Mouse (Mus musculus): ENCODE results near the gene Foxk1. TPM values are rescaled to one million over a fixed set of nuclear protein-coding genes. Genes with fewer than 3 reads are reported as not detected.

Gene Foxk1
- polyA plus RNA-seq, 1 experiment from 2014 or later, result 8.1 TPM

DNA sequence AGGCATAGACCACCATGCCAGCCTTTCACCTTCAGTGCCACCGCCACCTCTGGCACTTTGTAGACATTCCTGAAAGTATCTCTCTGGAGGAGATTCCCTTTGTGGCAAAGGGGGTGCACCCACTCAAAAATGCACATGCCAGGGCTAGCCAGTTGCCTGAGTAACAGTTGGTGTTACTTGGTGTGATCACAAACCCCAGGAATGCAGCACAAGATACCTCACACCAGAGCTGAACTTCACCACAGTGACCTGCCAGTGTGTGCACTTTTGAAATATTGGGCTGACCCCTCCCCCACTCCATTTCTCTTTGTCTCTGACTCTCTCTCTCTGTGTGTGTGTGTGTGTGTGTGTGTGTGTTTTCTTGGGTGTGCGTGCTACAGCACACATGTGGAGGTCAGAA, 25.2 kb downstream of the Foxk1 start:
- WGBS, result 91% methylated on average over 2 of the region's 2 CpGs
- H3K36me3 ChIP-seq (replicated peaks), result no peaks in the 10 kb centered on the region

DNA sequence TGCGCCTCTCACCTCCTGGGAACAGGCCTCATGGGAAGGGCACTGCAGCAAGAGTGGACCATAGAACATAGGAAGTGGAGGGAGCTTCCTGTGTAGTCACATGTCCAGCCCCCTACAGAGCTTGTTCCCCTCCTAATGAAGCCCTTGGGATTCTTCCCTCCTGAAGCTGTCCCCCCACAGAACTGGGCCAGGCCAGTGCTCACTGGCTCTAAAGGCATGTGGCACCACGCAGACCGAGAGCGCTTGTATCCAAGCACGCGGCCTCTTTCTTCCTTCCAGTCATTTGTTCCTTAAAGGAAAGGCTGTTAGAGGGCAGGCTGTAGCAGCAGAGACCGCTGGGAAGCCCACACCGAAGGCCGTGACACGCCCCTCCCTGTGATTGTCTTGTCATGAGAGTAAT, 26.6 kb downstream of the Foxk1 start:
- H3K4me2 ChIP-seq, result no peak overlapping the region
- H3K9ac ChIP-seq, result no peak overlapping the region
- H3K9me3 ChIP-seq, result no peaks in the 10 kb centered on the region
- 47% methylated on average over 10 of the region's 10 CpGs for WGBS
- ATAC-seq (replicated peaks), result no peak
- H3K4me1 ChIP-seq, result peaks cover 28% of the 10 kb centered on the region
- H3K4me3 ChIP-seq, result no peak overlapping the region
- no peaks in the 10 kb centered on the region for H3K27me3 ChIP-seq (replicated peaks)
- H3K36me3 ChIP-seq (replicated peaks), result no peaks in the 10 kb centered on the region
- H3K27ac ChIP-seq, result no peak overlapping the region

More for the DNA sequence above, 25.2 kb downstream of the Foxk1 start:
- no peak overlapping the region for H3K27ac ChIP-seq
- no peaks in the 10 kb centered on the region for H3K27me3 ChIP-seq (replicated peaks)
- H3K4me2 ChIP-seq, result no peak overlapping the region
- ATAC-seq (replicated peaks), result no peak
- peaks cover 38% of the 10 kb centered on the region for H3K4me1 ChIP-seq
- no peaks in the 10 kb centered on the region for H3K9me3 ChIP-seq
- H3K4me3 ChIP-seq, result no peak overlapping the region
- no peak overlapping the region for H3K9ac ChIP-seq

GRCm38 (mm10) chr5:142428691-142429090, 27.4 kb downstream of the Foxk1 start:
- 68% methylated on average over 6 of the region's 6 CpGs for WGBS

DNA sequence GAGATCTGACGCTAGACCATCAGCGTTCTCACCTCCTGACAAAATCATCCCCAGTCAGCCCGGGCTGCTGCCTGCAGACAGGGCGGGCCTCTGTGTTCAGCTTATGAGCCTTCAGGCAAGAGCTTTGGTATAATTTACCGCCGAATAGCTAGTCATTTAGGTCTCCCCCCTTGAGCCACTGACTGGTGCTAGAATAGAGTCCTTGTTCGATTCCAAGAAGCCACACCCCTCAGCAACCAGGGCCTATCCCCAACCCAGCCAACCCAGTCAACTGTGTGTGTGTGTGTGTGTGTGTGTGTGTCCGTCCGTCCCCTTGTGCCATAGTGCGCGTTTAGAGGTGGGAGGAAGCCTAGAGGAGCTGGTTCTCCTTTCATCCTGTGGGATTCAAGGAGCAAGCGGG, 29.7 kb downstream of the Foxk1 start:
- WGBS, result 80% methylated on average over 12 of the region's 12 CpGs
- H3K27me3 ChIP-seq (replicated peaks), result no peaks in the 10 kb centered on the region
- no peak overlapping the region for H3K4me2 ChIP-seq
- no peak for ATAC-seq (replicated peaks)
- peaks cover 9% of the 10 kb centered on the region for H3K4me1 ChIP-seq
- H3K36me3 ChIP-seq (replicated peaks), result peaks cover 8% of the 10 kb centered on the region
- H3K4me3 ChIP-seq, result no peak overlapping the region
- H3K9ac ChIP-seq, result no peak overlapping the region
- no peak overlapping the region for H3K27ac ChIP-seq
- no peaks in the 10 kb centered on the region for H3K9me3 ChIP-seq

More at GRCm38 (mm10) chr5:142428691-142429090, 27.4 kb downstream of the Foxk1 start:
- no peaks in the 10 kb centered on the region for H3K27me3 ChIP-seq (replicated peaks)
- H3K9me3 ChIP-seq, result no peaks in the 10 kb centered on the region
- no peaks in the 10 kb centered on the region for H3K36me3 ChIP-seq (replicated peaks)
- no peak overlapping the region for H3K4me3 ChIP-seq
- no peak overlapping the region for H3K9ac ChIP-seq
- peaks cover 23% of the 10 kb centered on the region for H3K4me1 ChIP-seq
- no peak overlapping the region for H3K27ac ChIP-seq
- no peak for ATAC-seq (replicated peaks)
- H3K4me2 ChIP-seq, result no peak overlapping the region

DNA sequence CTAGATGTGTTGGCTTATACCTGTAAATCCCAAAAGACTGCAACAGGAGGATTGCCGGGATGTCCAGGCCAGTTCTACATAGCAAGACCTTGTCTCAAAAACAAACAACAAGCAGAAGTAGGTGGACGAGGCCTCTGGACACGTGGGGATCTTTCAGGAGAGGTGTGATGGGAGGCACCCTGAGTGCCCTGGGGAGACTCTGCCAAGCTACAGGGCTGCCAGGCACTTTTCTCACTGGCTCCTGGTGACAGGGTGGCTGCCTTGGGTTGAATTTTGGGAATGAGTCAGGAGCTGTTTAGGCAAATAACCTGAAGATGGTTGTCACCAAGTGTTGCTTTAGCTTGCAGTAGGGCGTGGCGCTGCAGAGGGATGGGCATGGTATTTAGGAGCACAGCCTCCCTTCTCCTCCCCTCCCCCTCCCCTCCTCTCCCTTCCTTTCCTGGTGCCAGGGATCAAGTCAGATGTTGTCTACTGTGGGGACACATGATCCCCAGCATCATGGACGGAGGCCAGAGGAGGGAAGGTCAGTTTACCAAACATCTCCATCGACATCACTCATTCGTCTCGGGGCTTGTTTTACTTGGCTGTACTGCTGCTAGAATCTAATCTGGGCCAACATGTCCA, 30.6 kb downstream of the Foxk1 start:
- H3K4me1 ChIP-seq, result peaks cover 9% of the 10 kb centered on the region
- H3K9ac ChIP-seq, result no peak overlapping the region
- H3K36me3 ChIP-seq (replicated peaks), result peaks cover 14% of the 10 kb centered on the region
- no peaks in the 10 kb centered on the region for H3K27me3 ChIP-seq (replicated peaks)
- ATAC-seq (replicated peaks), result no peak
- H3K4me2 ChIP-seq, result no peak overlapping the region
- H3K4me3 ChIP-seq, result no peak overlapping the region
- WGBS, result 82% methylated on average over 9 of the region's 9 CpGs
- H3K27ac ChIP-seq, result no peak overlapping the region
- H3K9me3 ChIP-seq, result no peaks in the 10 kb centered on the region

DNA sequence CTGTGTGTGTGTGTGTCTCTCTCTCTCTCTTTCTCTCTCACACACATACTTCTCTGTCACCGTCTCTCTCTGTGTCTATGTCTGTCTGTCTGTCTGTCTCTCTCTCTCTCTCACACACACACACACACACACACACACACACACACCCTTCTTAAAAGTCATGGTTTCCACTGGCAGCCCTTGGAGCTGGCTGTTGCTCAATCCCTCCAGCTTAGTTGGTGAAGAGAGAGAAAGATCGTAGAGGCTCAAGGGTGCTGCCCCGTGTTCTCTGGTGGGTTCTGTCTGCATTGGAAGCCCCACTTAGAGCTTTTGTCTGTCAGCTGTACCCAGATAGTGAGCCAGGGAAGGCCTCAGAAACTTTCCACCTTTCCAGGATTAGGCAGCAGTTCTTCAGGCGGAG, 31.4 kb downstream of the Foxk1 start:
- no peaks in the 10 kb centered on the region for H3K27me3 ChIP-seq (replicated peaks)
- no peak overlapping the region for H3K4me3 ChIP-seq
- H3K4me1 ChIP-seq, result peaks cover 7% of the 10 kb centered on the region
- H3K36me3 ChIP-seq (replicated peaks), result peaks cover 14% of the 10 kb centered on the region
- WGBS, result 91% methylated on average over 4 of the region's 4 CpGs
- H3K9ac ChIP-seq, result no peak overlapping the region
- H3K4me2 ChIP-seq, result no peak overlapping the region
- H3K9me3 ChIP-seq, result no peaks in the 10 kb centered on the region
- no peak for ATAC-seq (replicated peaks)
- H3K27ac ChIP-seq, result no peak overlapping the region

- no peaks in the 10 kb centered on the region for H3K9me3 ChIP-seq
- no peak overlapping the region for H3K9ac ChIP-seq
- H3K27me3 ChIP-seq (replicated peaks), result no peaks in the 10 kb centered on the region
- 77% methylated on average over 5 of the region's 5 CpGs for WGBS
- no peak overlapping the region for H3K4me3 ChIP-seq
- no peak for ATAC-seq (replicated peaks)
- 0 out of 2 replicates have a peak overlapping the region, but pooled peaks have one; percentile 7 for H3K27ac ChIP-seq
- peaks cover 14% of the 10 kb centered on the region for H3K36me3 ChIP-seq (replicated peaks)
- no peak overlapping the region for H3K4me2 ChIP-seq
- H3K4me1 ChIP-seq, result peaks cover 3% of the 10 kb centered on the region; the same call in 1 of the 2 replicates
Observed at GRCm38 (mm10) chr5:142434052-142434451, 32.8 kb downstream of the Foxk1 start.

- peaks cover 14% of the 10 kb centered on the region for H3K36me3 ChIP-seq (replicated peaks)
- no peaks in the 10 kb centered on the region for H3K9me3 ChIP-seq
- no peak overlapping the region for H3K27ac ChIP-seq
- WGBS, result 97% methylated on average over 15 of the region's 15 CpGs
- H3K4me3 ChIP-seq, result no peak overlapping the region
- no peak overlapping the region for H3K4me2 ChIP-seq
- no peak overlapping the region for H3K9ac ChIP-seq
- ATAC-seq (replicated peaks), result no peak
- H3K4me1 ChIP-seq, result peaks cover 18% of the 10 kb centered on the region
- H3K27me3 ChIP-seq (replicated peaks), result no peaks in the 10 kb centered on the region
Observed at GRCm38 (mm10) chr5:142435736-142436135, 34.4 kb downstream of the Foxk1 start.

- Histone ChIP-seq H3K4me1 (peaks cover 26% of the 10 kb centered on the region), H3K36me3 (replicated peaks) (peaks cover 14% of the 10 kb centered on the region), H3K9me3 (no peaks in the 10 kb centered on the region), H3K4me3 (no peak overlapping the region), H3K4me2 (no peak overlapping the region), H3K27me3 (replicated peaks) (no peaks in the 10 kb centered on the region), H3K27ac (no peak overlapping the region), H3K9ac (no peak overlapping the region)
- 92% methylated on average over 16 of the region's 16 CpGs for WGBS
- no peak for ATAC-seq (replicated peaks)
Observed at GRCm38 (mm10) chr5:142438380-142438938, 37.2 kb downstream of the Foxk1 start.

- peak overlapping the region; percentile 10 for H3K4me3 ChIP-seq
- H3K9ac ChIP-seq, result no peak overlapping the region
- H3K27ac ChIP-seq, result peak overlapping the region; percentile 69
- H3K9me3 ChIP-seq, result no peaks in the 10 kb centered on the region
- H3K36me3 ChIP-seq (replicated peaks), result peaks cover 14% of the 10 kb centered on the region
- H3K27me3 ChIP-seq (replicated peaks), result no peaks in the 10 kb centered on the region
- peak; percentile 63 for ATAC-seq (replicated peaks)
- H3K4me1 ChIP-seq, result peaks cover 29% of the 10 kb centered on the region
- H3K4me2 ChIP-seq, result peak overlapping the region; percentile 43
- WGBS, result 2% methylated on average over 12 of the region's 12 CpGs
Observed at GRCm38 (mm10) chr5:142439911-142440432, 38.7 kb downstream of the Foxk1 start.

GRCm38 (mm10) chr5:142440451-142441147, 39.3 kb downstream of the Foxk1 start:
- Histone ChIP-seq H3K9me3 (no peaks in the 10 kb centered on the region), H3K4me3 (peak overlapping the region; percentile 10), H3K36me3 (replicated peaks) (peaks cover 9% of the 10 kb centered on the region), H3K4me1 (peaks cover 35% of the 10 kb centered on the region), H3K9ac (no peak overlapping the region), H3K4me2 (peak overlapping the region; percentile 43), H3K27me3 (replicated peaks) (no peaks in the 10 kb centered on the region), H3K27ac (peak overlapping the region; percentile 69)
- peak; percentile 79 for ATAC-seq (replicated peaks)
- 2% methylated on average over 19 of the region's 19 CpGs for WGBS

GRCm38 (mm10) chr5:142441332-142442044, 40.2 kb downstream of the Foxk1 start:
- Histone ChIP-seq H3K4me3 (no peak overlapping the region), H3K4me1 (peaks cover 37% of the 10 kb centered on the region)
- 60% methylated on average over 22 of the region's 22 CpGs for WGBS

More at GRCm38 (mm10) chr5:142441332-142442044, 40.2 kb downstream of the Foxk1 start:
- no peak for ATAC-seq (replicated peaks)
- H3K4me2 ChIP-seq, result peak overlapping the region; percentile 43; the same call in 1 of the 2 replicates
- no peak overlapping the region for H3K9ac ChIP-seq
- H3K27ac ChIP-seq, result peak overlapping the region; percentile 69
- peaks cover 1% of the 10 kb centered on the region; the same call in 1 of the 2 replicates for H3K36me3 ChIP-seq (replicated peaks)
- H3K9me3 ChIP-seq, result no peaks in the 10 kb centered on the region
- H3K27me3 ChIP-seq (replicated peaks), result no peaks in the 10 kb centered on the region
